Mouse (Mus musculus) myocyte (in vitro differentiated cells): ENCODE measurements around the gene Crbn. TPM values are rescaled to one million over a fixed set of nuclear protein-coding genes. Genes with fewer than 3 reads are reported as not detected.

ENCODE experiments used
- H3K27me3 ChIP-seq: one replicate; pipeline ENCODE4 v1.6.1; 2011; ENCODE audit not compliant: control insufficient read depth, insufficient read depth, insufficient read length
- H3K36me3 ChIP-seq: one replicate; pipeline ENCODE4 v1.6.1; 2011; ENCODE audit not compliant: control insufficient read depth, insufficient read depth
- H3K4me2 ChIP-seq: one replicate; pipeline ENCODE4 v1.6.1; 2011; ENCODE audit warnings: low read depth, control low read depth
- H3K4me3 ChIP-seq: one replicate; pipeline ENCODE4 v1.5.1; 2011; ENCODE audit warnings: mild to moderate bottlenecking, control low read depth, moderate library complexity
- H3K79me2 ChIP-seq: one replicate; pipeline ENCODE4 v1.6.1; 2011; ENCODE audit not compliant: control insufficient read depth, insufficient read depth
- H3ac ChIP-seq: one replicate; pipeline ENCODE4 v1.6.1; 2011; ENCODE audit not compliant: control insufficient read depth, insufficient read length
- CEBPB ChIP-seq: IDR thresholded peaks from 2 replicates; pipeline ENCODE4 v1.6.1; 2011; ENCODE audit warnings: mild to moderate bottlenecking, moderate library complexity; ENCODE audit not compliant: poor library complexity, insufficient read depth, severe bottlenecking
- E2F4 ChIP-seq: IDR thresholded peaks from one replicate; pipeline ENCODE4 v1.6.1; 2011; ENCODE audit warnings: mild to moderate bottlenecking, control low read depth, moderate library complexity; ENCODE audit not compliant: insufficient read depth
- MAX ChIP-seq: IDR thresholded peaks from one replicate; pipeline ENCODE4 v1.6.1; 2011; ENCODE audit warnings: low read depth, mild to moderate bottlenecking, control low read depth
- MYOD1 ChIP-seq, 3 experiments: IDR thresholded peaks; one replicate each; pipeline ENCODE4 v1.6.1; 2011; ENCODE audit warnings: control low read depth in 2 of 3, low read depth in 2 of 3, mild to moderate bottlenecking in 2 of 3, moderate library complexity in 1 of 3; ENCODE audit not compliant: insufficient read length in 2 of 3, control insufficient read depth in 1 of 3
- MYOG ChIP-seq, 3 experiments: IDR thresholded peaks; one replicate each; pipeline ENCODE4 v1.6.1; 2011; ENCODE audit warnings: control low read depth in 2 of 3, low read depth in 2 of 3, mild to moderate bottlenecking in 2 of 3; ENCODE audit not compliant: insufficient read length in 2 of 3, control insufficient read depth in 1 of 3, insufficient read depth in 1 of 3
- POLR2A ChIP-seq: IDR thresholded peaks from one replicate; pipeline ENCODE4 v1.6.1; 2011; ENCODE audit warnings: low read depth, mild to moderate bottlenecking, control low read depth, moderate library complexity; ENCODE audit not compliant: insufficient read length
- POLR2AphosphoS2 ChIP-seq: IDR thresholded peaks from one replicate; pipeline ENCODE4 v1.6.1; 2011; ENCODE audit warnings: low read depth, control low read depth; ENCODE audit not compliant: insufficient read length
- REST ChIP-seq: IDR thresholded peaks from one replicate; pipeline ENCODE4 v1.6.1; 2011; ENCODE audit warnings: mild to moderate bottlenecking, control low read depth, moderate library complexity; ENCODE audit not compliant: insufficient read depth, insufficient read length
- SRF ChIP-seq: IDR thresholded peaks from one replicate; pipeline ENCODE4 v1.6.1; 2011; ENCODE audit warnings: low read depth; ENCODE audit not compliant: control insufficient read depth, insufficient read length
- TCF12 ChIP-seq: IDR thresholded peaks from one replicate; pipeline ENCODE4 v1.6.1; 2011; ENCODE audit warnings: mild to moderate bottlenecking, control low read depth; ENCODE audit not compliant: poor library complexity, insufficient read depth, severe bottlenecking
- TCF3 ChIP-seq: IDR thresholded peaks from one replicate; pipeline ENCODE4 v1.6.1; 2011; ENCODE audit warnings: low read depth, control low read depth; ENCODE audit not compliant: insufficient read length
- USF1 ChIP-seq: IDR thresholded peaks from one replicate; pipeline ENCODE4 v1.6.1; 2011; ENCODE audit warnings: low read depth, mild to moderate bottlenecking, control low read depth, moderate library complexity
- polyA plus RNA-seq: library from polyadenylated mRNA; unstranded; fragments of >200 nt; fragmentation: generic; extraction: Trizol; gene quantifications from one replicate; pipeline ENCODE4 v1.2.1, GENCODE M21; 2012; ENCODE audit warnings: missing spikeins

Crbn gene
- polyA plus RNA-seq, 1 experiment = 14.9 TPM

GRCm38 (mm10) chr6:106810686-106811085, 10.8 kb upstream of the Crbn start:
- Histone ChIP-seq H3K4me3 (no peak overlapping the region), H3ac (no peak overlapping the region), H3K36me3 (no peaks in the 10 kb centered on the region), H3K27me3 (no peaks in the 10 kb centered on the region), H3K4me2 (no peak overlapping the region), H3K79me2 (no peaks in the 10 kb centered on the region)
- TF ChIP-seq MAX = no peak
- TF ChIP-seq E2F4 = no peak
- no peak for TF ChIP-seq SRF
- no peak for TF ChIP-seq TCF12
- no peak for TF ChIP-seq MYOG (IDR thresholded peaks at IDR 0.05; ENCODE audit: control insufficient read depth in 1 of 3, insufficient read depth in 1 of 3, insufficient read length in 2 of 3, low read depth in 2 of 3)
- TF ChIP-seq CEBPB = no peak
- no peak for TF ChIP-seq MYOD1 (IDR thresholded peaks at IDR 0.05; ENCODE audit: control insufficient read depth in 1 of 3, insufficient read length in 2 of 3, low read depth in 2 of 3)
- TF ChIP-seq POLR2A = no peak
- TF ChIP-seq USF1 = no peak
- no peak for TF ChIP-seq REST
- TF ChIP-seq POLR2AphosphoS2 = no peak
- no peak for TF ChIP-seq TCF3

DNA sequence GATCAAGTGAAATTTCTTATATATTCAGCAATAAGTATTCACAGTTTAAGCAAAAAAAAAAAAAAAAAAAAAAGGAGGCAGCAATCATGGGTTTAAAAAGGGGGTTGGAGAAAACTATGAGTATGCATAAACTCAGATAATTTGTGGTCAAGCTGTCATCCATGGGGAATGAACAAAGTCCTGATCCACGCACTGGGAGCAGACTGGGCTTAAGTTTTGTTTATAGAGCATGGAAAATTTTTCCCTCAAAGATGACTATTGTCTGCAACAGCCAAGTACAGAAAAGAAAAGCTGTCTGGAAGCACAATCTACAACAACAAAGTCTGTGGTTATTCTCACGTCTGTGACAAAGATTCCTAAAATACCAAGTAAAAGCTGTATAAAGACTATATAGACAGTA, 9.3 kb upstream of the Crbn start:
- TF ChIP-seq CEBPB = no peak
- TF ChIP-seq POLR2A = no peak
- TF ChIP-seq REST = no peak
- no peak for TF ChIP-seq MYOG (IDR thresholded peaks at IDR 0.05; ENCODE audit: control insufficient read depth in 1 of 3, insufficient read depth in 1 of 3, insufficient read length in 2 of 3, low read depth in 2 of 3)
- TF ChIP-seq USF1 = no peak
- TF ChIP-seq MAX = no peak
- TF ChIP-seq E2F4 = no peak
- TF ChIP-seq TCF12 = no peak
- TF ChIP-seq MYOD1 (IDR thresholded peaks at IDR 0.05; ENCODE audit: control insufficient read depth in 1 of 3, insufficient read length in 2 of 3, low read depth in 2 of 3) = no peak
- no peak for TF ChIP-seq TCF3
- no peak for TF ChIP-seq SRF
- TF ChIP-seq POLR2AphosphoS2 = no peak
- Histone ChIP-seq H3ac (no peak overlapping the region), H3K4me2 (no peak overlapping the region), H3K79me2 (no peaks in the 10 kb centered on the region), H3K4me3 (no peak overlapping the region), H3K27me3 (no peaks in the 10 kb centered on the region), H3K36me3 (no peaks in the 10 kb centered on the region)

DNA sequence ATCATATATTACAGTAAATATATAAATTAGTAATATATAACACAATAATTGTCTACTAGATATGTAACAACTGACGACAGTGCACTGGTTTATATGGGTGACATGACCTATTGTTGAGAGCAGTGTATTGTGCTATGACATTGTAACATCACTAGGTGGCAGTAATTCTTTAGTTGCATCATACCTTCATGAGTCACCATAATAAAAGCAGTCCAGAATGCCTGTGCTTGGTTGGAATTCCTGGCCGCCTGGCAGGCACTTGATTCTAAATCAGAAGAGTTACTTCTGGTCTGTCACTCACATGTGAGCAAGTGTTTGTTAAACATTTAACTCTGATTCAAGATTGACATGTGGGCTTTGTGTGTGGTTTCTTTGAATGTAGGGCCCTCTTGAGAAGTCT, 5.0 kb upstream of the Crbn start:
- H3K36me3 ChIP-seq = no peaks in the 10 kb centered on the region
- H3K4me2 ChIP-seq = no peak overlapping the region
- no peaks in the 10 kb centered on the region for H3K27me3 ChIP-seq
- no peaks in the 10 kb centered on the region for H3K79me2 ChIP-seq
- no peak overlapping the region for H3ac ChIP-seq
- no peak for TF ChIP-seq E2F4
- no peak for TF ChIP-seq MAX
- TF ChIP-seq CEBPB = peak; percentile 81
- H3K4me3 ChIP-seq = no peak overlapping the region

GRCm38 (mm10) chr6:106800227-106800557, 315 bp upstream of the Crbn start:
- Histone ChIP-seq H3K4me3 (peak overlapping the region; percentile 65), H3K4me2 (peak overlapping the region; percentile 19)

DNA sequence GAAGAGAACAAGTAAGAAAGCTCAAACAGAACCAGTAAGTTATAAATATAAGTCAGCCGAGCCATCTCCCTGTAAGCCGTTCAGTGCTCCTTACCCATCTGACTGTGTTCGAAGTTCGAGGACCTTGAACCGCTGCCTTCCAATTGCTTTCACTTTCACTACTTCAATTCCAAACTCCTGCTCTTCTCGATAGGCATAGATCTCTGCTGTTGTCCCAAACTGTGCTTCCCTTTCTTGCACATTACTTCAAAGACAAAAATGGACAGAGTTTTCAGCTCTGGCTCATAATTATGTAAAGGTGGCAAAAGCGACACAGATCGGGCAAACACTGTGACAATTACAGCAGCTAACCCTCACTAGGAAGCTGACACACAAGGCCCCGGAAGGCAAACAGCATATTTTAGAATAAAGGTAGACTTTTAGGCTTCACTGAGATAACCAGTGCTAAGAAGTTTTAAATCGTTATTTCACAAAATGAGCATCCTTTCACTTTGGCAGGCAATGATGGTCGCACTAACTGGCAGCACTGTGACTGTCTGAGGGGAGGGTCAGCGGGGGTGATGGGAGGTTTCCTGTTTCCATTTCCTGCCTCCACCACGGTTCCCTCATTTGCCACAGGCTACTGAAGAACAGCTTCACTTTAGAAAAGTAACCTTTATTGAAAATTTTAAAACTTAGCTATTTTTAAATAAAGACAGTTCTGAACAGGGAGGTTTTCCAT, 5.6 kb downstream of the Crbn start:
- Histone ChIP-seq H3ac (no peak overlapping the region), H3K4me2 (no peak overlapping the region), H3K27me3 (no peaks in the 10 kb centered on the region), H3K4me3 (no peak overlapping the region), H3K79me2 (peaks cover 16% of the 10 kb centered on the region), H3K36me3 (peaks cover 24% of the 10 kb centered on the region)
- TF ChIP-seq TCF3 (no peak), POLR2AphosphoS2 (no peak), TCF12 (no peak), MYOG (IDR thresholded peaks at IDR 0.05; ENCODE audit: control insufficient read depth in 1 of 3, insufficient read depth in 1 of 3, insufficient read length in 2 of 3, low read depth in 2 of 3) (no peak), MAX (no peak), CEBPB (no peak), REST (no peak), SRF (no peak), POLR2A (no peak), USF1 (no peak), E2F4 (no peak), MYOD1 (IDR thresholded peaks at IDR 0.05; ENCODE audit: control insufficient read depth in 1 of 3, insufficient read length in 2 of 3, low read depth in 2 of 3) (no peak)

More at GRCm38 (mm10) chr6:106800227-106800557, 315 bp upstream of the Crbn start:
- no peaks in the 10 kb centered on the region for H3K36me3 ChIP-seq
- H3ac ChIP-seq = peak overlapping the region; percentile 26
- H3K79me2 ChIP-seq = peaks cover 20% of the 10 kb centered on the region
- TF ChIP-seq POLR2A = no peak
- no peak for TF ChIP-seq E2F4
- no peak for TF ChIP-seq MYOD1 (IDR thresholded peaks at IDR 0.05; ENCODE audit: control insufficient read depth in 1 of 3, insufficient read length in 2 of 3, low read depth in 2 of 3)
- TF ChIP-seq TCF3 = no peak
- TF ChIP-seq REST = no peak
- no peak for TF ChIP-seq TCF12
- no peaks in the 10 kb centered on the region for H3K27me3 ChIP-seq
